Mouse (Mus musculus): Measurements from ENCODE around the gene Vcp. TPM values are rescaled to one million over a fixed set of nuclear protein-coding genes. Genes with fewer than 3 reads are reported as not detected.
"Not testable (repeated sequence)": the region's sequence is repeated elsewhere in the genome, so short reads cannot be mapped to it uniquely, and the experiment has no call there.

Vcp gene
- 635 and 667 TPM in 2 replicates for polyA plus RNA-seq (2014; fragmentation: Nextera tagmentation; extraction: Ambion mirVana)

DNA sequence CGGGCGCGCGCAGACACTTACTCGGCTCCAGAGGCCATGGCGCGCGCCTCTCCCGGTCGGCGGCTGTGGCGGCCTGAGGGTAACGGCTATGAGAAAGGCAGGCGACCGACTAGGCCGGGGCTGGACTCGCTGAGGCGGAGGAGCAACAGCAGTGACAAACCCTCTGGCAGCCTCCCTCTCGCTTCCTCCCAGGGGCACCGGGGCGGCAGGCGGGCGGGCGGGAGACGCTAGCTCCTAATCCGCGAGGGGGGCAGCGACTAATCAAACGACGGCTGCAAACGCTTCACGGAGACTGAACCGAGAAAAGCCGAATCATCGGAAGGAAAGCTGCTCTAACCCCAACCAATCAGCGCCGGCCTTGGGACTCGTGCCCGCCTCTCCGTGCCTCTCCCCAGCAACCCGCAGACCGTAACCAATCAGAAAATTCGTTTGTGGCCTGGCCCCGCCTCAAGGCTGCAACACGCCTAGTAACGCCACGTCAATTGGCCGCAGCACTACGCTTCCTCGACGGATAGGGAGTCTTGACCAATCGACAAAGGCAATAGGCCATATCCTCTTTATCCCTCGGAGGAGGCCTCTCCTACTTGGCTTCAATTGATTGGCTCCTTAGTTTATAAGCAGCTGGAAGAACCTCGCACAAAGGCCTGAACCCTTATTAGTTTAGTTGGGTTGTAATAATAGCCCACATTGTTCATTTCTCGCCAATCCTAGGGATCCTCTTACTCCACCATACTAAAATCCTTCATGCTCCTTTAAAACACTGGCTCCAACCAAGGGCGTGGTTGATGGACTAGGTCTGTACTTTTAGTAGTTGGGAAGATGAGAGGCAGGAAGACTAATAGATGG, at the start of gene Vcp:
Gene Vcp, minus strand, starts transcription at position 367 of the 846 bp plus-strand sequence.
- peak within 1 kb of the TSS; percentile 94 for H3K9ac ChIP-seq (ENCODE audit: low read length)
- H3K9me3 ChIP-seq (ENCODE audit: control insufficient read depth, low read length); H3K27me3 ChIP-seq (ENCODE audit: control insufficient read depth, insufficient read depth, low read length); H3K36me3 ChIP-seq (ENCODE audit: control insufficient read depth, insufficient read depth, low read length): not testable (repeated sequence)
- H3K4me3 ChIP-seq (ENCODE audit: low read depth, low read length), result peak within 1 kb of the TSS; percentile 93
- ATAC-seq (ENCODE audit: low FRiP score), result peak; percentile 98
- H3K4me1 ChIP-seq (ENCODE audit: control insufficient read depth, insufficient read depth, low read length), result peaks cover 16% of the 10 kb centered on the region
- peak within 1 kb of the TSS; percentile 93 for H3K4me2 ChIP-seq
- WGBS, result under 1% methylated on average over 46 of the region's 56 CpGs
- H3K27ac ChIP-seq (ENCODE audit: low read depth, low read length), result peak within 1 kb of the TSS; percentile 99
- DNase-seq (ENCODE audit: low spot score, missing footprints), result peak; percentile 99

DNA sequence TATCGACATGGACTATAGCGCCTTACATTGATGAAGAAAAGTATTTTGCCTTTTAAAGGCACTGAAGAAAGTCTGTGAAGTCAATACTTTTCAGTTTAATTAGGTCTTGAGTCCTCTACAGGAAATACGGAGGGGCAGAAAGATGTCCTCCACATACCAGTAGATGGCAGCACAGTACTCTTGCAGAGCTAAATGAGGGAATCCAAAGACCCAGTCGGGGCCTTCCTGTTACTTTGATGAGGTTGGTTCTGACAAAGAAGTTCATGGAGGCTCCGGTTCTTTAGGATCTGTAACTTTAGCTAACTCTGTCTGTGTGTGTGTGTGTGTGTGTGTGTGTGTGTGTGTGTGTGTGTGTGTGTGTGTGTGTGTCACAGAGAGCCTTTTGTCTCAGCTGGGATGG, 46.9 kb upstream of the Vcp start:
- H3K9ac ChIP-seq (ENCODE audit: low read length), result no peak overlapping the region; the same call in 1 of the 2 replicates
- ATAC-seq (ENCODE audit: low FRiP score), result no peak
- no peaks in the 10 kb centered on the region for H3K27me3 ChIP-seq (ENCODE audit: control insufficient read depth, insufficient read depth, low read length)
- H3K4me1 ChIP-seq (ENCODE audit: control insufficient read depth, insufficient read depth, low read length), result peaks cover 16% of the 10 kb centered on the region
- DNase-seq (ENCODE audit: low spot score, missing footprints), result peak; percentile 94
- H3K36me3 ChIP-seq (ENCODE audit: control insufficient read depth, insufficient read depth, low read length), result no peaks in the 10 kb centered on the region
- no peak overlapping the region for H3K27ac ChIP-seq (ENCODE audit: low read depth, low read length)
- no peak overlapping the region for H3K4me3 ChIP-seq (ENCODE audit: low read depth, low read length)
- no peaks in the 10 kb centered on the region for H3K9me3 ChIP-seq (ENCODE audit: control insufficient read depth, low read length)
- WGBS, result 4% methylated on average over 5 of the region's 5 CpGs
- H3K4me2 ChIP-seq, result peak overlapping the region; percentile 21

DNA sequence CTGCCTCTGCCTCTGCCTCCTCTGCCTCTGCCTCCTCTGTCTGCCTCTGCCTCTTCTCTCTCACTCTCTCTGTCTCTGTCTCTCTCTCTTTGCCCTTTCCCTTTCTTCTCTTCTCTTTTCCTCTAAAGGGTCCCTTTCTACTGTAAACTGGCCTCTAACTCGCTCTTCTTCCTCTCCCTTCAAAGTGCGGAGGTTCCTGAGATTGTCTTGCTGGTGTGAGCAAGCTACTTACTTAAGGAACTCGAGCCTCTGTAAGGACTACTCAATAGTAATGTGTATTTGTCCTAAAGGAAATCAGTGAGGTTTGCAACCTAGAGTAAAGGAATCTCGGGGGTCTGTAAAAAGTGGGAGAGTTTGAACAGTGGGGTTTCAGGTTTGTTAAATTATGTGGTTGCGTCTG, 46.3 kb upstream of the Vcp start:
- no peak overlapping the region for H3K4me2 ChIP-seq
- ATAC-seq (ENCODE audit: low FRiP score) (no peak), DNase-seq (ENCODE audit: low spot score, missing footprints) (no peak)
- WGBS, result 62% methylated on average over 5 of the region's 5 CpGs
- no peaks in the 10 kb centered on the region for H3K9me3 ChIP-seq (ENCODE audit: control insufficient read depth, low read length)
- H3K9ac ChIP-seq (ENCODE audit: low read length), result no peak overlapping the region; the same call in 1 of the 2 replicates
- peaks cover 16% of the 10 kb centered on the region for H3K4me1 ChIP-seq (ENCODE audit: control insufficient read depth, insufficient read depth, low read length)
- H3K27me3 ChIP-seq (ENCODE audit: control insufficient read depth, insufficient read depth, low read length), result no peaks in the 10 kb centered on the region
- no peaks in the 10 kb centered on the region for H3K36me3 ChIP-seq (ENCODE audit: control insufficient read depth, insufficient read depth, low read length)
- no peak overlapping the region; the same call in 1 of the 2 replicates for H3K4me3 ChIP-seq (ENCODE audit: low read depth, low read length)
- no peak overlapping the region; the same call in 1 of the 2 replicates for H3K27ac ChIP-seq (ENCODE audit: low read depth, low read length)

DNA sequence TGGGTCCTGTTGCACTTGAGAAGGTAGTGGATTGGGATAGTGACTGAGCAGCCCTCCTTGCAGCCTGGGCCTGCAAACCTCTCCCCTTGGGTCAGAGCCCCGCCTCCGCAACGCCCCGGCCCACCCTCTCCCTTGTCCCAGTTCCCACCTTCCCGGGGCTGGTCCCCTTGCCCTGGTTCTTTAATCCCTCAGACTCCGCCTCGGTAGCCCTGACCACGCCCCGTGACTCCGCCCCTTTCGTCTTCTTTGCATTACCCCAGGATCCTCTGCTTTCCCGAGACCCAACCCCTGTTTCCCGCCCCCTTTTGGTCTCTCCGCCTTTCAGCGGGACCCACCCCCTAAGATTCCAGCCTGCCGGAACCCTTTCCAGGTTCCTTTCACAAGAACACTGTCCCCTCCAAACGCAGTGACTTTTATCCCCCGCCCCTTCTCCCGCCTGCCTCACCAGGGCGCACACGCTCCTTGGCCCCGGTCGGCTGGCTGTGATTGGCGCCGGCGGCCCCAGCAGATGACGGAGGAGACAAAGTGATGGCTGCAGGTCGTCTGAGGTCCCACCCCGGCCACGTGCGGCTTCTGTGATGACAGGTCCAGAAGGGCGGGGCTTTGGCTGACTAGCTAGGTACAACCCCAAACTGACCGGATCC, 45.5 kb upstream of the Vcp start, which contains the start of gene Fam214b:
Gene Fam214b, minus strand, starts transcription at position 562 of the 644 bp plus-strand sequence.
- WGBS, result under 1% methylated on average over 33 of the region's 33 CpGs
- Histone ChIP-seq H3K27me3 (ENCODE audit: control insufficient read depth, insufficient read depth, low read length) (no peaks in the 10 kb centered on the region), H3K27ac (ENCODE audit: low read depth, low read length) (peak within 1 kb of the TSS; percentile 99), H3K36me3 (ENCODE audit: control insufficient read depth, insufficient read depth, low read length) (no peaks in the 10 kb centered on the region), H3K9ac (ENCODE audit: low read length) (peak within 1 kb of the TSS; percentile 67), H3K9me3 (ENCODE audit: control insufficient read depth, low read length) (no peaks in the 10 kb centered on the region), H3K4me3 (ENCODE audit: low read depth, low read length) (peak within 1 kb of the TSS; percentile 53), H3K4me1 (ENCODE audit: control insufficient read depth, insufficient read depth, low read length) (peaks cover 19% of the 10 kb centered on the region), H3K4me2 (peak within 1 kb of the TSS; percentile 93)
- peak; percentile 87 for ATAC-seq (ENCODE audit: low FRiP score)
- peak; percentile 100 for DNase-seq (ENCODE audit: low spot score, missing footprints)

GRCm38 (mm10) chr4:43045285-43045658, 45.0 kb upstream of the Vcp start:
- H3K4me3 ChIP-seq (ENCODE audit: low read depth, low read length), result peak overlapping the region; percentile 53
- peak overlapping the region; percentile 67 for H3K9ac ChIP-seq (ENCODE audit: low read length)
- no peak; the same call in 1 of the 2 replicates for ATAC-seq (ENCODE audit: low FRiP score)
- 3% methylated on average over 13 of the region's 13 CpGs for WGBS
- peaks cover 23% of the 10 kb centered on the region for H3K4me1 ChIP-seq (ENCODE audit: control insufficient read depth, insufficient read depth, low read length)
- H3K27me3 ChIP-seq (ENCODE audit: control insufficient read depth, insufficient read depth, low read length), result no peaks in the 10 kb centered on the region
- no peaks in the 10 kb centered on the region for H3K9me3 ChIP-seq (ENCODE audit: control insufficient read depth, low read length)
- H3K27ac ChIP-seq (ENCODE audit: low read depth, low read length), result peak overlapping the region; percentile 99
- no peaks in the 10 kb centered on the region for H3K36me3 ChIP-seq (ENCODE audit: control insufficient read depth, insufficient read depth, low read length)
- H3K4me2 ChIP-seq, result peak overlapping the region; percentile 93
- DNase-seq (ENCODE audit: low spot score, missing footprints), result no peak

DNA sequence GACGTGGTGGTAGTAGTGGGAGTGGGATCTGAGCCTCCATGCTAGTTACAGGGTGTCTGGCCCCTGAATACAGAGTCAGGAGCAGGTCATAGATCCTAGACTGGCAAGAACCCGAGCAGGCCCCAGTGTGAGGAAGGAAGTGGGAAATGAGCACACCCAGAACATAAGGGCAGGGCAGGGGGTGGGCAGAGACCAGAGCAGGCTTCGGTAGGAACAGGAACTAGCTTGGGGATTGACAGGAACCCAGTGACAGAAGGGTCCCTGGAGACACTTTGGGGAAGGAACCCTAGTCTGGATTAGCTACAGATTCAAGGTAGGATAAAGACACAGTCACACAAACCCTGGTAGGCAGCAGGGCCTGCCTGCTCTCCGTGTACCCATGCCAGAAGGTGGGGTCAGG, 44.4 kb upstream of the Vcp start:
- Histone ChIP-seq H3K4me2 (peak overlapping the region; percentile 93), H3K27me3 (ENCODE audit: control insufficient read depth, insufficient read depth, low read length) (no peaks in the 10 kb centered on the region), H3K4me3 (ENCODE audit: low read depth, low read length) (peak overlapping the region; percentile 53), H3K4me1 (ENCODE audit: control insufficient read depth, insufficient read depth, low read length) (peaks cover 24% of the 10 kb centered on the region), H3K36me3 (ENCODE audit: control insufficient read depth, insufficient read depth, low read length) (no peaks in the 10 kb centered on the region), H3K27ac (ENCODE audit: low read depth, low read length) (peak overlapping the region; percentile 99), H3K9me3 (ENCODE audit: control insufficient read depth, low read length) (no peaks in the 10 kb centered on the region), H3K9ac (ENCODE audit: low read length) (peak overlapping the region; percentile 67)
- ATAC-seq (ENCODE audit: low FRiP score) (no peak), DNase-seq (ENCODE audit: low spot score, missing footprints) (peak; percentile 94)
- WGBS, result 7% methylated on average over 4 of the region's 4 CpGs

DNA sequence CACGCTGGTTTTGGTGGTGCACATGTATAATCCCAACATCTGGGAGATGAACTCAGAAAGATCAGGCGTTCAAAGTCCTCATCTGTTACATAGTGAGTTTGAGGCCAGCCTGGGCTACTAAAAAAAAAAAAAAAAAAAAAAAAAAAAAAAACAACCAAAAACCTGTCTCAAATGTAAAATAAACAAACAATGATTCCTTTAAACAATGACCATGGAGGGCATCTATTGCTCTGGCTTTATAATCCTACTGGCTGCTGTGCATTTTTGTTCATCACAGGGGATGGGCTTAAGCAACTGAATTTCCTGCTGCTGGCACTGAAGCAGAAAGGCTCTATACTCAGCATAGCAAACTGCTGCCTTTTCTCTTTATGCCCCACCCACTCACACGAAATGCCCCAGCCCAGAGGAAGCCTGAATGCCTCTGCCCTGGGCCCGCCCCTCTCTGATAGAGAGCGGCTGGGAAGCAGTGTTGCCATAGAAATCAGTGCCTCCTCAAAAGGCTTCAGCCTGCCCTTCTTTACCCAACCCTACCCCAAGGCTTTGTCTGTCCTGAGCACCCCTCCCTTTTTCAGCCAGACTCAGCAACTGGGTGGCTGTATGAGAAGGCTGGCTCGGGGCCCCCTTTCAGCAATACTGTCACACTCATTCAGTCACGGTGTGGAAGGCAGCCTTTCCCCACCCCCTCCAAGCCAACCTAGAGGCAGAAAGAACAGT, 43.5 kb upstream of the Vcp start:
- Histone ChIP-seq H3K9me3 (ENCODE audit: control insufficient read depth, low read length) (no peaks in the 10 kb centered on the region), H3K27ac (ENCODE audit: low read depth, low read length) (peak overlapping the region; percentile 99), H3K27me3 (ENCODE audit: control insufficient read depth, insufficient read depth, low read length) (no peaks in the 10 kb centered on the region), H3K4me2 (peak overlapping the region; percentile 93), H3K9ac (ENCODE audit: low read length) (peak overlapping the region; percentile 67), H3K36me3 (ENCODE audit: control insufficient read depth, insufficient read depth, low read length) (no peaks in the 10 kb centered on the region), H3K4me3 (ENCODE audit: low read depth, low read length) (peak overlapping the region; percentile 53), H3K4me1 (ENCODE audit: control insufficient read depth, insufficient read depth, low read length) (peaks cover 33% of the 10 kb centered on the region)
- WGBS, result 8% methylated on average over 7 of the region's 7 CpGs
- DNase-seq (ENCODE audit: low spot score, missing footprints), result peak; percentile 95
- peak; percentile 79 for ATAC-seq (ENCODE audit: low FRiP score)

DNA sequence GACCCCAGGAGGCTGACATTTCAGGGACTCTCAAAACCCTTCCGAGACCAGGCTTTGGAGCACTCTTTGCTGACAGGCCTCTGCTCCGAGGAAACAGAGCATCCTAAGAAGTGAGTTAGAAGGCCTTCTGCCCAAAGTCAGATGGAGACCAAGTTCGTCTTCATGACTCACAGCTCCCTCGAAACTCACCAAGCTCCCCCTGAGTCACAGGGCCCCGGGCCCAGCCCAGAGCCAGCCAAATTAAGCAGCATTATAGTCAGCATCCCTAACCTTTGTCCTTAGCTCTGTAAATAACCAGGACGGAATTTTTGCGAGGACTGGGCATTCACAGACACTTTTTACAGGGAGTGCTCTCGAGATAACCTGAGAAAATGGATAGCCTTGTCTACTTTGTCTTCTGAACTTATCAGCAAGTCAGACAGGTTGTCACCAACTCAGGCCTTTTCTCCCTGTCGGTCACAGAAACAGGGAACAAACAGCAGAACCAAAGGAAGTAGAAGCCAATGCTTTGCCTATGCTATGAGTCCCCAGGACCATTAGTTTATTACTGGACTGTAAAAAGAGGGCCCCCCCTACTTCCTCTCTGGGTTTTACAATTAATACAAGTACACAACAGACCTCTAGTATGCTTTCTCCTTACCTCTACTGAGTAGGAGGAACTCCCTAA, 40.7 kb upstream of the Vcp start:
- no peak overlapping the region for H3K4me3 ChIP-seq (ENCODE audit: low read depth, low read length)
- DNase-seq (ENCODE audit: low spot score, missing footprints) (no peak), ATAC-seq (ENCODE audit: low FRiP score) (no peak)
- no peaks in the 10 kb centered on the region for H3K9me3 ChIP-seq (ENCODE audit: control insufficient read depth, low read length)
- peaks cover 6% of the 10 kb centered on the region for H3K36me3 ChIP-seq (ENCODE audit: control insufficient read depth, insufficient read depth, low read length)
- no peak overlapping the region; the same call in 1 of the 2 replicates for H3K9ac ChIP-seq (ENCODE audit: low read length)
- H3K27ac ChIP-seq (ENCODE audit: low read depth, low read length), result peak overlapping the region; percentile 42; the same call in 1 of the 2 replicates
- H3K27me3 ChIP-seq (ENCODE audit: control insufficient read depth, insufficient read depth, low read length), result no peaks in the 10 kb centered on the region
- peak overlapping the region; percentile 8; the same call in 1 of the 2 replicates for H3K4me2 ChIP-seq
- peaks cover 37% of the 10 kb centered on the region for H3K4me1 ChIP-seq (ENCODE audit: control insufficient read depth, insufficient read depth, low read length)
- 63% methylated on average over 9 of the region's 9 CpGs for WGBS

All from midbrain, embryonic 11.5 days (tissue).